Mouse (Mus musculus): ENCODE data around the gene Fam111a.

DNA sequence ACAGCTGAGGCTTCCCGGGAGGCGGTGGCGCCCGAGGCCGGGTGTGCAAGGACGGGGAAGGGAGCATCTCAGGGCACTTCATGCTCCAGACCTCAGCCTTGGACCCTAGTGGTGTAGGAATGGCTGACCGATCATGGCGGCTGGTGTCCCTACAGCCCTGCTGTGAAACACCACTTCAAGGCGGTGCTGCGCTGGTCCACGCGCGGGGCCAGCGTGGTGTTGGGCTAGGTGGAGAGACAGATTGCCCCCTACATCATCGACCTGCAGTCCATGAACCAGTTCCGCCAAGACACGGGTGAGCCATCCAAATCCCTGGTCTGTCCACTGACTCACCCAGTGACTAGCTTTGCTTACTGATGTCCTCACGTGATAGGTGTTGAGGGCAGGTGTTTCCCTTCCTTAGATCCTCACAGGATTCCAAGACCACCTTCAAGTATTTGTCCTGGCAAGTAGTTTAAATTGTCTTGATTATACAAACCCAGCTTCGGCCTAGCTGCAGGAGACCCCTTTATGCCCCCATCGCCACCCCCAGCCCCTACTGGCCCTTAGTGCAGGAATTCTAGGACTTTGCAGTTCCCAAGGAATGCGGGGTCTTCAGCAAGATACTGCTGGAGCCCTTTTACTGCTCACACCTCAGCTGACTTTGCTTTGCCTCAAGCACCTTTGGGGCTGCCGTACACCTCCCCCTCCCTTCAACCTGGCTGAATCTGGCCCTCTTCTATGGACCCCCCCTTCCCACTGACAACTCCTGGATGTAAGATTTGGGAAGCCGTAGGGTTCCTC is 50.9 kb downstream of the Fam111a start:
- TF ChIP-seq CTCF (IDR thresholded peaks at IDR 0.05; ENCODE audit: control insufficient read depth, insufficient read depth, low read length) (no peak), POLR2A (IDR thresholded peaks at IDR 0.05; ENCODE audit: borderline replicate concordance, control insufficient read depth, low read depth, low read length) (no peak)
